Mouse (Mus musculus) megakaryocyte, embryonic 14.5 days (primary cell): ENCODE results near the gene Slc7a14. TPM values are rescaled to one million over a fixed set of nuclear protein-coding genes. Genes with fewer than 3 reads are reported as not detected.

Source experiments
- H3K27me3 ChIP-seq: replicated peaks from 2 replicates; pipeline ENCODE3; 2012; ENCODE audit warnings: inconsistent platforms
- H3K36me3 ChIP-seq: replicated peaks from 2 replicates; pipeline ENCODE3; 2012; ENCODE audit warnings: low read length, inconsistent platforms, mixed read lengths
- H3K4me1 ChIP-seq: 2 replicates; pipeline ENCODE4 v1.6.1; 2012; ENCODE audit warnings: inconsistent platforms
- H3K4me3 ChIP-seq: replicated peaks from 2 replicates; pipeline ENCODE3; 2012; ENCODE audit warnings: moderate library complexity, mild to moderate bottlenecking, inconsistent platforms
- H3K9me3 ChIP-seq: 2 replicates; pipeline ENCODE4 v1.6.1; 2012; ENCODE audit warnings: inconsistent platforms
- FLI1 ChIP-seq: IDR thresholded peaks from 2 replicates; pipeline ENCODE4 v1.6.1; 2012; ENCODE audit warnings: low read length, inconsistent platforms, mixed read lengths
- GATA1 ChIP-seq: IDR thresholded peaks from 3 replicates; pipeline ENCODE4 v1.6.1; 2012; ENCODE audit warnings: mixed read lengths, low read length, inconsistent platforms, borderline replicate concordance
- polyA plus RNA-seq: library from polyadenylated mRNA; stranded (reverse); fragments of >175 nt; gene quantifications from 2 replicates; pipeline ENCODE4 v1.2.3, GENCODE M21; 2012; ENCODE audit warnings: low replicate concordance; ENCODE audit not compliant: insufficient read depth

The Slc7a14 gene
- polyA plus RNA-seq, 1 experiment: not detected

- no peak for TF ChIP-seq GATA1
- TF ChIP-seq FLI1: no peak
- H3K36me3 ChIP-seq: no peaks in the 10 kb centered on the region
- H3K4me1 ChIP-seq: no peaks in the 10 kb centered on the region
- H3K27me3 ChIP-seq: no peaks in the 10 kb centered on the region
- no peaks in the 10 kb centered on the region for H3K9me3 ChIP-seq
- H3K4me3 ChIP-seq: no peak overlapping the region
These were observed 70.5 kb downstream of the Slc7a14 start for GRCm38 (mm10) chr3:31239645-31240044.

- Histone ChIP-seq H3K4me1 (no peaks in the 10 kb centered on the region), H3K9me3 (no peaks in the 10 kb centered on the region), H3K36me3 (no peaks in the 10 kb centered on the region), H3K27me3 (no peaks in the 10 kb centered on the region), H3K4me3 (no peak overlapping the region)
- TF ChIP-seq FLI1: no peak
- no peak for TF ChIP-seq GATA1
These were observed 72.2 kb downstream of the Slc7a14 start for GRCm38 (mm10) chr3:31237936-31238335.

GRCm38 (mm10) chr3:31236146-31236545 is 74.0 kb downstream of the Slc7a14 start:
- H3K36me3 ChIP-seq: no peaks in the 10 kb centered on the region
- H3K4me3 ChIP-seq: no peak overlapping the region
- no peaks in the 10 kb centered on the region for H3K4me1 ChIP-seq
- H3K9me3 ChIP-seq: no peaks in the 10 kb centered on the region
- TF ChIP-seq GATA1 (no peak), FLI1 (no peak)
- no peaks in the 10 kb centered on the region for H3K27me3 ChIP-seq

- no peak overlapping the region for H3K4me3 ChIP-seq
- H3K27me3 ChIP-seq: no peaks in the 10 kb centered on the region
- H3K4me1 ChIP-seq: no peaks in the 10 kb centered on the region
- H3K36me3 ChIP-seq: no peaks in the 10 kb centered on the region
- no peak for TF ChIP-seq GATA1
- TF ChIP-seq FLI1: no peak
- H3K9me3 ChIP-seq: no peaks in the 10 kb centered on the region
These were observed 75.8 kb downstream of the Slc7a14 start for GRCm38 (mm10) chr3:31234356-31234755.

GRCm38 (mm10) chr3:31233746-31234312 is 76.3 kb downstream of the Slc7a14 start:
- no peak overlapping the region for H3K4me3 ChIP-seq
- H3K9me3 ChIP-seq: no peaks in the 10 kb centered on the region
- H3K36me3 ChIP-seq: no peaks in the 10 kb centered on the region
- no peaks in the 10 kb centered on the region for H3K27me3 ChIP-seq
- TF ChIP-seq GATA1 (no peak), FLI1 (no peak)
- H3K4me1 ChIP-seq: no peaks in the 10 kb centered on the region

GRCm38 (mm10) chr3:31229281-31229680 is 80.9 kb downstream of the Slc7a14 start:
- H3K9me3 ChIP-seq: peaks cover 3% of the 10 kb centered on the region; the same call in 1 of the 2 replicates
- no peaks in the 10 kb centered on the region for H3K4me1 ChIP-seq
- H3K4me3 ChIP-seq: no peak overlapping the region
- H3K27me3 ChIP-seq: no peaks in the 10 kb centered on the region
- no peak for TF ChIP-seq FLI1
- no peak for TF ChIP-seq GATA1
- no peaks in the 10 kb centered on the region for H3K36me3 ChIP-seq

GRCm38 (mm10) chr3:31228487-31228886 is 81.7 kb downstream of the Slc7a14 start:
- no peak for TF ChIP-seq FLI1
- H3K9me3 ChIP-seq: peaks cover 11% of the 10 kb centered on the region

GRCm38 (mm10) chr3:31223551-31223950 is 86.6 kb downstream of the Slc7a14 start:
- no peak overlapping the region for H3K4me3 ChIP-seq
- H3K27me3 ChIP-seq: no peaks in the 10 kb centered on the region
- H3K4me1 ChIP-seq: no peaks in the 10 kb centered on the region
- H3K36me3 ChIP-seq: no peaks in the 10 kb centered on the region
- TF ChIP-seq FLI1: no peak
- TF ChIP-seq GATA1: no peak
- peaks cover 17% of the 10 kb centered on the region for H3K9me3 ChIP-seq

More at GRCm38 (mm10) chr3:31228487-31228886, 81.7 kb downstream of the Slc7a14 start:
- Histone ChIP-seq H3K36me3 (no peaks in the 10 kb centered on the region), H3K4me3 (no peak overlapping the region), H3K27me3 (no peaks in the 10 kb centered on the region), H3K4me1 (no peaks in the 10 kb centered on the region)

- H3K4me3 ChIP-seq: no peak overlapping the region
- TF ChIP-seq GATA1 (no peak), FLI1 (no peak)
- H3K4me1 ChIP-seq: no peaks in the 10 kb centered on the region
- no peaks in the 10 kb centered on the region for H3K36me3 ChIP-seq
- H3K9me3 ChIP-seq: peaks cover 14% of the 10 kb centered on the region
- H3K27me3 ChIP-seq: no peaks in the 10 kb centered on the region
These were observed 90.1 kb downstream of the Slc7a14 start for GRCm38 (mm10) chr3:31220040-31220439.

- TF ChIP-seq FLI1 (no peak), GATA1 (no peak)
- Histone ChIP-seq H3K4me3 (no peak overlapping the region), H3K4me1 (no peaks in the 10 kb centered on the region), H3K36me3 (no peaks in the 10 kb centered on the region), H3K9me3 (peaks cover 14% of the 10 kb centered on the region), H3K27me3 (no peaks in the 10 kb centered on the region)
These were observed 90.7 kb downstream of the Slc7a14 start for GRCm38 (mm10) chr3:31219483-31219882.

- Histone ChIP-seq H3K4me1 (no peaks in the 10 kb centered on the region), H3K9me3 (0 out of 2 replicates have a peak, but pooled peaks cover 2% of the 10 kb centered on the region), H3K4me3 (no peak overlapping the region), H3K27me3 (no peaks in the 10 kb centered on the region), H3K36me3 (no peaks in the 10 kb centered on the region)
- TF ChIP-seq FLI1 (no peak), GATA1 (no peak)
These were observed 92.7 kb downstream of the Slc7a14 start for GRCm38 (mm10) chr3:31217523-31217922.
